Mouse (Mus musculus) cerebellum, adult 2 months (tissue): ENCODE measurements around the gene Pkp1. TPM values are rescaled to one million over a fixed set of nuclear protein-coding genes. Genes with fewer than 3 reads are reported as not detected.

ENCODE experiments used
- DNase-seq, 2 experiments: peaks; one replicate each; pipeline ENCODE4 v3.0.0; 2021
- H3K27ac ChIP-seq: fragments of 200-500 bp; 2 replicates; pipeline ENCODE4 v1.5.1; 2012; ENCODE audit warnings: low read length, control low read depth, inconsistent platforms; ENCODE audit not compliant: insufficient read depth
- H3K27me3 ChIP-seq: fragments of 200-500 bp; 2 replicates; pipeline ENCODE4 v1.6.1; 2012; ENCODE audit warnings: inconsistent platforms, mild to moderate bottlenecking, low read length, moderate library complexity; ENCODE audit not compliant: control insufficient read depth, insufficient read depth
- H3K4me1 ChIP-seq: fragments of 200-500 bp; 2 replicates; pipeline ENCODE4 v1.6.1; 2011; ENCODE audit warnings: low read length; ENCODE audit not compliant: control insufficient read depth, insufficient read depth
- H3K4me3 ChIP-seq: fragments of 200-500 bp; replicated peaks from 2 replicates; pipeline ENCODE3; 2011; ENCODE audit warnings: mild to moderate bottlenecking, low read depth, low read length, control low read depth; ENCODE audit not compliant: insufficient read depth
- CTCF ChIP-seq: fragments of 200-500 bp; IDR thresholded peaks from 2 replicates; pipeline ENCODE4 v1.5.1; 2011; ENCODE audit warnings: low read depth, mild to moderate bottlenecking, control low read depth, low read length, moderate library complexity, borderline replicate concordance; ENCODE audit not compliant: insufficient read depth
- POLR2A ChIP-seq: fragments of 200-500 bp; IDR thresholded peaks from 2 replicates; pipeline ENCODE4 v1.6.1; 2011; ENCODE audit warnings: low read length, control low read depth, borderline replicate concordance; ENCODE audit not compliant: insufficient read depth
- WGBS: fragments of 180-500 bp; shearing (Covaris S2); methylation state at CpG from one replicate; pipeline ENCODE4 v1.1.7; 2018; 5-methylcytosine and 5-hydroxymethylcytosine counted together
- polyA plus RNA-seq: library from polyadenylated mRNA; depleted of rRNA; stranded (reverse); fragments of >200 nt; gene quantifications from 2 replicates; pipeline ENCODE4 v1.2.3, GENCODE M21; 2012

Gene Pkp1
- polyA plus RNA-seq, 1 experiment, result 0.07 TPM

DNA sequence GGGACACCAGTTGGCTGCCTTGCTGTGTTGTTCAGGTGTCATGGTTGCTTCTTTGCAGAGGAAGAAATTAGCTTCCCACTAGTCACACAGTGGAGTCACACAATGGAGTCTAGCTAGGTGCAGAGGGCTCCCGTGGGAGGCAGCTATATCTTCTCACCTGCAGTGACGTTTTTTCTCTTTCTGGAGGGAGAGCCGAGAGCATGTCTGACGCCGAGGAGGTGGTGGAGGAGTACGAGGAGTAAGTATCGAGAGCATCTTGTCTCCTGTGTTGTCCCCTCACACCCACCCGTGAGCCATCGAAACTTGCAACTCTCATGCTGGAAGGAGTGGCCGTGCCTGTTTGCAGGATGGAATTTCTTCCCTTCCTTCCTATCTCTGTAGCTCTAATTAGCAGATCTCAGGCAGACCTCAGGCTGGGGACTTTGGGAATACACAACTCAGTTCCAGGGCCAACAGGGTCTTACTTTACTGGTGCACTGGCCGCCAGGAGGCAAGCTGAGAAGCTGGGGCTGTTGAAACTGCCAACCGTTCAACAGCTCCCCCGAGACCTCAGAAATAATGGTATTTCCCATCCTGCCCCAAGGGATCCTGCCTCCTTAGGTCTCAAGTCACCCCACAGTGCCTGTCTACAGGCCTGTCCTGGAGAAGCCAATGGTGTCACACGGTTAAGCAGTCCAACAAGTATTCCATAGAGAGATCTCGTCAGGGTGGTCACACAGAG, 78.2 kb downstream of the Pkp1 start:
- Histone ChIP-seq H3K4me1 (no peaks in the 10 kb centered on the region), H3K27ac (no peak overlapping the region), H3K4me3 (no peak overlapping the region), H3K27me3 (no peaks in the 10 kb centered on the region)
- no peak for TF ChIP-seq CTCF
- no peak for TF ChIP-seq POLR2A
- DNase-seq, result no peak
- 79% methylated on average over 15 of the region's 15 CpGs for WGBS

DNA sequence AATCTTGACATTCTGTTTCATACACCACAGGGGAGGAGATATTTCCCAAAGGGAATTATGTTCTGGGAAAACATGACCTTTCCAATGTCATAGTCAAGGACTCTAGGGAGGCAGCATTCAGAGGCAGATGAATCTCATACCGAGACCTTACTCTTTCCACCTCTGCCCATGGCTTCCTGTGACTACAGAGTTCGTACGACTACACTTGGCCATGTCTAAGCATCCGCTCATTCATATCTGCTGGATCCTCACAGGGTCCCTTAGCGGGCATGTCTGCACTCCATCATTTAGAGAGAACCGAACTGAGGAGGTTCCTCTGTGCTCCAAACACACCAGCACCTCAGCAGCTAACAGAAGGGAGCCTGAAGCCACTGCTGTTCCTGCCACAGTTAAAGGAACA, 79.9 kb downstream of the Pkp1 start:
- TF ChIP-seq POLR2A, result no peak
- no peak for TF ChIP-seq CTCF
- 85% methylated on average over 6 of the region's 6 CpGs for WGBS
- Histone ChIP-seq H3K4me1 (no peaks in the 10 kb centered on the region), H3K27me3 (no peaks in the 10 kb centered on the region), H3K4me3 (no peak overlapping the region), H3K27ac (no peak overlapping the region)
- DNase-seq, result no peak

DNA sequence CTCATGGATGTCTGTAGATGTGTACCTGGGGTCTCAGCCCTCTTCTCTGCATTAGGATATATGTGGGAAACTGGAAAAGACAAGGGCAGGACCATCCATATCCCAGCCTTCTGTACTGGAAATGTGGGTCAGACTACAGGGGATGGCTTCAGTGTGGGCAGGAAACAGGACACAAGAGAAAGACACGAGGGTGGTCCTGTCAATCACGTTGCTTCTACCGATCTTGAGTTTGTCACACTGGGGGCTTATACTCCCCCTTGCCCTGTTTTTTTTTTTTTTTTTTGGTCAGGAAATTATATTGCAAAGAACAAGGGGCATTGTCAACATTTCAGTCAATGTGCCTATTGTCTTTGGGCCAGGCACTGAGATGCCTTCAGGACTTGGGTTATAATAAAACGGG, 80.4 kb downstream of the Pkp1 start:
- H3K4me1 ChIP-seq, result no peaks in the 10 kb centered on the region
- H3K4me3 ChIP-seq, result no peak overlapping the region
- no peak overlapping the region for H3K27ac ChIP-seq
- DNase-seq, result no peak
- no peaks in the 10 kb centered on the region for H3K27me3 ChIP-seq
- TF ChIP-seq CTCF (no peak), POLR2A (no peak)
- 44% methylated on average over 4 of the region's 4 CpGs for WGBS

DNA sequence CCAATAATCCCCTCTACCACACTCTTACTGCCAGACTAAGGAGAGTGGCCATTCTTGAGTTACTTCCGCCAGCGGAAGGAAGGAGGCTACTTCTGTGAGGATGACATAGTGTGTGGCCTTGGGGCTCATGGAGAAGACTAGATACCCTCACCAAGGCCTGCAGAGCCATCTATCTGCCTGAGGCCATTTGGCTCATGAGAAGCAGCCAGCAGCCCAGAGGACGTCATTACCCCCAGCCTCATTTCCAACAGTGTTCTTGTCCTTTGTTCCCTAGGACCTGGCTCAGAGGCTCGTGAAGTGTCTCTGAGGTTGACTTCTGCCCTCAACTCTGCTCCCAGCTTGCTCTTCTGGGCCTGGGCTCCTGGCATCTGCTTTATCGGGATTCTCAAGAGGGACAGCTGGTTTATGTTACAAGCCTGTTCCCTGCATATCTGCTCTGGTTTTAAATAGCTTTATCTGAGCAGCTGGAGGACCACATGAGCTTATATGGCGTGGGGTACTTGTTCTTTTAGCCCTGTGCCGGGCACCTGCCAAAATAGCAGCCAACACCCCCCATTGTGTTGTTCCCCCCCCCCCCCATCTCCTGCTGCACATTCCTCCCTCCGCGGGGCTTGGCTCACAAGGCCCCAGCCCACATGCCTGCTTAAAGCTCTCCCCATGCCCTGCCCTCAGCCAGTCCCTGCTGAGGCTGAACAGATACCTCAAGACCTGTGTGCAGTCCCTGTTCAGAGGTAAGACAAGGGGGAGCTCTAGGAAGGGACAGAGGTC, 83.1 kb downstream of the Pkp1 start, which contains the start of gene Tnnt2:
Gene Tnnt2 (plus strand): TSS at position 639 of the 768 bp plus-strand sequence.
- Histone ChIP-seq H3K27ac (no peak within 1 kb of the TSS), H3K27me3 (no peaks in the 10 kb centered on the region), H3K4me1 (no peaks in the 10 kb centered on the region), H3K4me3 (no peak within 1 kb of the TSS)
- WGBS, result 48% methylated on average over 9 of the region's 9 CpGs
- no peak for DNase-seq
- TF ChIP-seq CTCF (no peak), POLR2A (no peak)

DNA sequence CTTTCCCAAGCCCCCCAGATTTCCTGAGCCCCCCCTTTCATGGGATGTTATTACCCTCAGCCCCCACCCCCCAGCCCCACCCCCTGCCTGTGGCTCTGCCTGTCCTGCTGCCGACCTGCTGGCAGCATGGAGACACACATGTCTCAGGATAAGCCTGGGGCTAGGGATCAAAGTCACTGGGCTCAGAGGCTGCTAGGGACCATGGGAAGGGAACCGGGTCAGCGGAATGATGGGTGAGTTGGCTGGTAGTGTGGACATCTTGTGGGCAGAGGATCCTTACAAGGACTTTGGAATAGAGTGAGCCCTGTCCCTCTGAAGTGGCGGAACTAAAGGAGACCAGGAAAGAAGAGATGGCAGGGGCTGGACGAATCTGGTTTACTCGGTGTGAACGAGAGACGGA, 84.0 kb downstream of the Pkp1 start:
- DNase-seq, result no peak
- 67% methylated on average over 8 of the region's 8 CpGs for whole genome bisulfite sequencing
- TF ChIP-seq POLR2A (no peak), CTCF (no peak)
- Histone ChIP-seq H3K27me3 (no peaks in the 10 kb centered on the region), H3K27ac (no peak overlapping the region), H3K4me1 (no peaks in the 10 kb centered on the region), H3K4me3 (no peak overlapping the region)

DNA sequence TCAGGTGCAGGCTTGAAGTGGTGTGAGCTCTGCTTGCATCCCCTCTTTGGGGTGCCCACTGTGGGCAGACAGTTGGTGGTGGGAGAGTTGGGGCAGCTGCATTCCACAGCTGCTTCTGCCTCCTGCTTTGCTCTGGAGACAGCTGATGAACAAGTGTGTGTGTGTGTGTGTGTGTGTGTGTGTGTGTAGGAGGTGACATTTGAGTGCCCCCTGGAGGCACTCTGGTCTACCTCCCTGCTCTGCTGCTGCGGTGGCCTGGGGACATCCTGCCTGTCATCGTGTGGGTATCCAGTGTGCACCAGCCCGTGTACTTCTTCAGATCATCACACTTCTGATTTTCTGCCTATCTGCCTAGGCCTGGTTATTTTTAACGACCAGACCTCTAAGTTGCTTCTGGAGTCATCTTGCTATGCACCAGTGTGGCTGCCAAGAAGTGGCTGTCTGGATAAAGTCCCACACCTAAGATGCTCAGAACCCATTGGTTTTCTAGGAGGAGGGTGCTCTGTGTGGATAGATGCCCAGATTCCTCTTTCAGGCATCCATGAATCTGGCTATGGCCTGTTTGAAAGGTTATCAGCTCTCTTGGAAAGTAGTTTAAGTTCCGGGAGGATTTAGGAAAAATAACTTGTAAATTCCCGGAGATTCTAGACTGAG, 84.7 kb downstream of the Pkp1 start:
- Histone ChIP-seq H3K27ac (no peak overlapping the region), H3K4me3 (no peak overlapping the region), H3K27me3 (no peaks in the 10 kb centered on the region), H3K4me1 (no peaks in the 10 kb centered on the region)
- TF ChIP-seq CTCF, result no peak
- TF ChIP-seq POLR2A, result no peak
- 55% methylated on average over 6 of the region's 6 CpGs for WGBS
- no peak for DNase-seq

DNA sequence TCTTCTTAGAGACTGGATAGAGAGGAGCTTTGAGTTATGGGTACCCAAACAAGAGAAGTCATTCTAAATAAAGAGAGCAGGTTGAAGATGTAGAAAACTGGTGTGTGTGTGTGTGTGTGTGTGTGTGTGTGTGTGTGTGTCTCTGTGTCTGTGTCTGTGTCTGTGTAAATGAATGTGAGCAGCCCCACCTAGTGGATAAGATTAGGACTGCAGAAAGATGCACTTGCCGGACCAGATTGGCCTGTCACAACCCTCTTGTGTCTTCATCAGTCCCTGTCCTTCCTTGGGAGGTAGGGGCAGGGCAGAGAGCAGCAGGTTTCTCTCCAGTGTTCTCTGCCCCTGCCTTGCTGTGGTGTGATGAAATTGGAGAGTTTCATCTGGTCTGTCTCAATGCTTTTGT, 90.1 kb downstream of the Pkp1 start:
- no peak for TF ChIP-seq POLR2A
- no peak for TF ChIP-seq CTCF
- DNase-seq, result no peak

More for the DNA sequence above, 90.1 kb downstream of the Pkp1 start:
- no peak overlapping the region for H3K4me3 ChIP-seq
- no peaks in the 10 kb centered on the region for H3K4me1 ChIP-seq
- 31% methylated on average over 1 of the region's 1 CpGs for WGBS
- no peaks in the 10 kb centered on the region for H3K27me3 ChIP-seq
- H3K27ac ChIP-seq, result no peak overlapping the region
